Mouse (Mus musculus) liver, embryonic 14.5 days (tissue): ENCODE results near the gene Asb8. TPM values are rescaled to one million over a fixed set of nuclear protein-coding genes. Genes with fewer than 3 reads are reported as not detected.

Experiments used
- ATAC-seq: fragments of 200-750 bp; cut with Nextera tagmentation; 2 replicates; pipeline ENCODE4 v1.8.0; 2017; ENCODE audit warnings: moderate number of reproducible peaks, mild to moderate bottlenecking, moderate library complexity; ENCODE audit not compliant: insufficient read depth
- DNase-seq, 3 experiments: peaks; one replicate each; pipeline ENCODE4 v3.0.0-alpha.2; 2012 to 2013; ENCODE audit warnings: low read depth in 3 of 3, low spot score in 3 of 3
- H3K27ac ChIP-seq: fragments of 300-500 bp; sonication (generic); 2 replicates; pipeline ENCODE4 v1.5.1; 2014; ENCODE audit warnings: moderate library complexity, mild to moderate bottlenecking, control low read depth, inconsistent platforms
- H3K27me3 ChIP-seq: fragments of 300-500 bp; sonication (generic); 2 replicates; pipeline ENCODE4 v1.6.1; 2014; ENCODE audit warnings: mild to moderate bottlenecking, low read length, moderate library complexity; ENCODE audit not compliant: control insufficient read depth, insufficient read depth
- H3K36me3 ChIP-seq: fragments of 300-500 bp; sonication (generic); replicated peaks from 2 replicates; pipeline ENCODE4 v1.6.1; 2014; ENCODE audit warnings: low read depth; ENCODE audit not compliant: control insufficient read depth, insufficient read depth
- H3K4me1 ChIP-seq, 2 experiments: fragments of 200-500 bp in 1 of 2; fragments of 300-500 bp in 1 of 2; sonication (generic) in 1 of 2; replicated peaks; 2 replicates each; pipeline ENCODE4 v1.6.1; 2012 to 2014; ENCODE audit warnings: antibody characterized with exemption in 1 of 2, inconsistent platforms in 1 of 2, low read length in 1 of 2; ENCODE audit not compliant: control insufficient read depth in 2 of 2, insufficient read depth in 2 of 2
- H3K4me2 ChIP-seq: fragments of 300-500 bp; sonication (generic); 2 replicates; pipeline ENCODE4 v1.6.1; 2014; ENCODE audit warnings: low read depth, mild to moderate bottlenecking, control low read depth, moderate library complexity
- H3K4me3 ChIP-seq, 2 experiments: fragments of 200-500 bp in 1 of 2; fragments of 300-500 bp in 1 of 2; sonication (generic) in 1 of 2; 2 replicates each; pipeline ENCODE4 v1.5.1; 2012 to 2014; ENCODE audit warnings: low read depth in 2 of 2, low read length in 2 of 2, mild to moderate bottlenecking in 2 of 2, control low read depth in 1 of 2, inconsistent platforms in 1 of 2, moderate library complexity in 1 of 2; ENCODE audit not compliant: insufficient read depth in 1 of 2
- H3K9ac ChIP-seq: fragments of 300-500 bp; sonication (generic); replicated peaks from 2 replicates; pipeline ENCODE4 v1.6.1; 2014; ENCODE audit warnings: mild to moderate bottlenecking, control low read depth, moderate library complexity
- H3K9me3 ChIP-seq: fragments of 300-500 bp; sonication (generic); 2 replicates; pipeline ENCODE4 v1.6.1; 2016; ENCODE audit warnings: low read length, mixed read lengths; ENCODE audit not compliant: control insufficient read depth
- CTCF ChIP-seq: IDR thresholded peaks from 2 replicates; pipeline ENCODE4 v1.5.1; 2016; ENCODE audit warnings: antibody characterized with exemption, low read depth, control low read depth
- EP300 ChIP-seq: IDR thresholded peaks from 2 replicates; pipeline ENCODE4 v1.6.1; 2016; ENCODE audit warnings: antibody characterized with exemption, low read depth
- WGBS: fragments of 180-500 bp; shearing (Covaris S2); extraction: QIAGEN DNeasy Blood & Tissue Kit; methylation state at CpG from one replicate; pipeline ENCODE4 v1.1.7; 2014; ENCODE audit not compliant: insufficient replicate concordance; 5-methylcytosine and 5-hydroxymethylcytosine counted together
- polyA plus RNA-seq, 2 experiments: library from polyadenylated mRNA; depleted of rRNA in 1 of 2; stranded (reverse) in 1 of 2; unstranded in 1 of 2; fragments of >200 nt; fragmentation: Nextera tagmentation in 1 of 2; extraction: Ambion mirVana in 1 of 2; gene quantifications; 2 replicates each; pipeline versions ENCODE4 v1.2.1 to v1.2.3; 2012 to 2014

Asb8 gene
- polyA plus RNA-seq, 2 experiments = 15.1 to 22.4 TPM

- H3K36me3 ChIP-seq = no peaks in the 10 kb centered on the region
- no peak for TF ChIP-seq EP300
- no peak for TF ChIP-seq CTCF
- H3K27ac ChIP-seq = no peak overlapping the region
- H3K4me2 ChIP-seq = no peak overlapping the region
- no peak for DNase-seq
- H3K9ac ChIP-seq = no peak overlapping the region
- no peak overlapping the region for H3K4me3 ChIP-seq
- peaks cover 2 to 6% of the 10 kb centered on the region in 2 experiments for H3K4me1 ChIP-seq
- 81% methylated on average over 10 of the region's 10 CpGs for WGBS
- no peaks in the 10 kb centered on the region for H3K27me3 ChIP-seq
- no peaks in the 10 kb centered on the region for H3K9me3 ChIP-seq
- no peak for ATAC-seq
Observed at GRCm38 (mm10) chr15:98142515-98142914, 22.9 kb downstream of the Asb8 start.

GRCm38 (mm10) chr15:98140809-98141208 lies 24.6 kb downstream of the Asb8 start:
- no peak overlapping the region for H3K4me2 ChIP-seq
- H3K27ac ChIP-seq = no peak overlapping the region
- no peak for TF ChIP-seq EP300
- peaks cover 1% of the 10 kb centered on the region for H3K36me3 ChIP-seq
- H3K4me1 ChIP-seq = peaks cover 2 to 6% of the 10 kb centered on the region in 2 experiments
- ATAC-seq (no peak), DNase-seq (no peak)
- H3K9ac ChIP-seq = no peak overlapping the region
- 81% methylated on average over 5 of the region's 5 CpGs for WGBS
- no peaks in the 10 kb centered on the region for H3K27me3 ChIP-seq
- no peaks in the 10 kb centered on the region for H3K9me3 ChIP-seq
- H3K4me3 ChIP-seq = no peak overlapping the region

- peaks cover 2 to 6% of the 10 kb centered on the region in 2 experiments for H3K4me1 ChIP-seq
- no peak for TF ChIP-seq EP300
- no peak for TF ChIP-seq CTCF
- 69% methylated on average over 7 of the region's 7 CpGs for WGBS
- no peak overlapping the region for H3K4me2 ChIP-seq
- H3K9me3 ChIP-seq = no peaks in the 10 kb centered on the region
- H3K4me3 ChIP-seq = no peak overlapping the region
- H3K27ac ChIP-seq = no peak overlapping the region
- no peak for ATAC-seq
- H3K9ac ChIP-seq = no peak overlapping the region
- H3K36me3 ChIP-seq = peaks cover 9% of the 10 kb centered on the region
- no peak for DNase-seq
- H3K27me3 ChIP-seq = no peaks in the 10 kb centered on the region
Observed at GRCm38 (mm10) chr15:98139763-98140162, 25.7 kb downstream of the Asb8 start.

GRCm38 (mm10) chr15:98136871-98137270 lies 28.6 kb downstream of the Asb8 start:
- no peaks in the 10 kb centered on the region for H3K9me3 ChIP-seq
- H3K4me2 ChIP-seq = no peak overlapping the region
- DNase-seq (no peak), ATAC-seq (no peak)
- H3K27me3 ChIP-seq = no peaks in the 10 kb centered on the region
- H3K4me1 ChIP-seq = no peaks in the 10 kb centered on the region
- H3K9ac ChIP-seq = no peak overlapping the region
- no peak overlapping the region for H3K27ac ChIP-seq
- H3K4me3 ChIP-seq = no peak overlapping the region
- TF ChIP-seq CTCF (no peak), EP300 (no peak)
- H3K36me3 ChIP-seq = peaks cover 16% of the 10 kb centered on the region
- 88% methylated on average over 9 of the region's 9 CpGs for WGBS

- H3K9ac ChIP-seq = no peak overlapping the region
- H3K27ac ChIP-seq = no peak overlapping the region
- no peak overlapping the region for H3K4me3 ChIP-seq
- peaks cover 20% of the 10 kb centered on the region for H3K36me3 ChIP-seq
- no peaks in the 10 kb centered on the region for H3K27me3 ChIP-seq
- no peaks in the 10 kb centered on the region for H3K4me1 ChIP-seq
- no peak overlapping the region for H3K4me2 ChIP-seq
- no peaks in the 10 kb centered on the region for H3K9me3 ChIP-seq
- DNase-seq (no peak), ATAC-seq (no peak)
- 87% methylated on average over 13 of the region's 13 CpGs for WGBS
- no peak for TF ChIP-seq EP300
- TF ChIP-seq CTCF = no peak
Observed at GRCm38 (mm10) chr15:98135671-98136070, 29.8 kb downstream of the Asb8 start.
